In genomic region chr7:68246249-68246648, GRCm38 (mm10) we compare ENCODE assay signal across 29 mouse cellular contexts. TPM values are rescaled to one million over a fixed set of nuclear protein-coding genes. Genes with fewer than 3 reads are reported as not detected.
"Had no signal": no experiment of that assay in that cellular context is flagged by ENCODE, and none has a peak within 500 bp of the region (broad histone marks: within the 10 kb centered on the region; RNA-seq: fewer than 3 reads in every experiment).

No protein-coding gene starts in this region.

- H3K4me1 ChIP-seq: heart, embryonic 13.5 days; heart, embryonic 15.5 days; hindbrain, embryonic 13.5 days; hindbrain, embryonic 15.5 days; kidney, embryonic 15.5 days had no signal

- H3K9me3 ChIP-seq: heart, embryonic 15.5 days; hindbrain, embryonic 13.5 days; hindbrain, embryonic 15.5 days; kidney, embryonic 15.5 days had no signal

- H3K36me3 ChIP-seq: heart, embryonic 13.5 days; heart, embryonic 15.5 days; hindbrain, embryonic 13.5 days; hindbrain, embryonic 15.5 days; kidney, embryonic 15.5 days; limb, embryonic 12.5 days had no signal

- H3K27me3 ChIP-seq: heart, embryonic 15.5 days; hindbrain, embryonic 13.5 days; hindbrain, embryonic 15.5 days; limb, embryonic 12.5 days had no signal

- DNase-seq: gastrocnemius, postnatal 14 days; gastrocnemius, postnatal 36 days; heart, adult 11 months; heart, adult 2 months; heart, postnatal 14 days; heart, postnatal 36 days; kidney, adult 11 months; kidney, adult 2 months; kidney, adult 9 months; kidney, postnatal 14 days; kidney, postnatal 36 days; layer of hippocampus, adult 9-11 months; layer of hippocampus, postnatal 36 days; left cerebral cortex, postnatal 4 days; liver had no signal

- H3K27ac ChIP-seq: heart, adult 2 months; heart, embryonic 13.5 days; heart, embryonic 15.5 days; hindbrain, embryonic 13.5 days; hindbrain, embryonic 15.5 days; hindbrain, postnatal 0 days; kidney, embryonic 15.5 days; kidney, postnatal 0 days; limb, embryonic 12.5 days had no signal

- H3K4me3 ChIP-seq: heart, adult 2 months; heart, embryonic 13.5 days; heart, embryonic 15.5 days; hindbrain, embryonic 13.5 days; hindbrain, embryonic 15.5 days; kidney, embryonic 15.5 days; limb, embryonic 12.5 days had no signal

- ATAC-seq: hindbrain, postnatal 0 days; intestine, embryonic 16.5 days had no signal

- H3K9ac ChIP-seq: heart, embryonic 13.5 days; heart, embryonic 15.5 days; hindbrain, embryonic 13.5 days; hindbrain, embryonic 15.5 days; kidney, embryonic 15.5 days; limb, embryonic 12.5 days had no signal

- H3K4me2 ChIP-seq: heart, embryonic 11.5 days; heart, embryonic 13.5 days; heart, embryonic 15.5 days; hindbrain, embryonic 13.5 days; hindbrain, embryonic 15.5 days; kidney, embryonic 15.5 days; limb, embryonic 12.5 days had no signal

RNA-seq across cellular contexts. Expression of gene Pgpep1l, which starts 17.8 kb away (rescaled TPM):
- polyA plus RNA-seq: gonadal fat pad, adult 2 months; heart, embryonic 11.5 days; heart, embryonic 13.5 days; hindbrain, embryonic 11.5 days; hindbrain, embryonic 13.5 days; hindbrain, embryonic 15.5 days; hindbrain, postnatal 0 days; intestine, embryonic 14.5 days; intestine, embryonic 16.5 days; large intestine, adult 2 months; limb, embryonic 12.5 days had no signal
